Mouse (Mus musculus): ENCODE results near the gene 4930523C07Rik.

The 4930523C07Rik gene

GRCm38 (mm10) chr1:160084239-160084638 is 40.1 kb downstream of the 4930523C07Rik start:
- no peak for DNase-seq (ENCODE audit: low read depth in 2 of 2, low spot score in 2 of 2)

GRCm38 (mm10) chr1:160086651-160087050 is 42.5 kb downstream of the 4930523C07Rik start:
- no peak for DNase-seq (ENCODE audit: low read depth in 2 of 2, low spot score in 2 of 2)

- DNase-seq (ENCODE audit: low read depth in 2 of 2, low spot score in 2 of 2) = no peak
Observed at GRCm38 (mm10) chr1:160099659-160100302, 55.6 kb downstream of the 4930523C07Rik start.

GRCm38 (mm10) chr1:160100996-160101395 is 56.8 kb downstream of the 4930523C07Rik start:
- no peak for DNase-seq (ENCODE audit: low read depth in 2 of 2, low spot score in 2 of 2)

- no peak for DNase-seq (ENCODE audit: low read depth in 2 of 2, low spot score in 2 of 2)
Observed at GRCm38 (mm10) chr1:160105426-160105825, 61.2 kb downstream of the 4930523C07Rik start.

- DNase-seq (ENCODE audit: low read depth in 2 of 2, low spot score in 2 of 2) = no peak
Observed at GRCm38 (mm10) chr1:160108604-160109003, 64.4 kb downstream of the 4930523C07Rik start.

- DNase-seq (ENCODE audit: low read depth in 2 of 2, low spot score in 2 of 2) = no peak
Observed at GRCm38 (mm10) chr1:160123957-160124356, 79.8 kb downstream of the 4930523C07Rik start.

Measured in CD8-positive naive resting alpha-beta T cell, adult 2 months (primary cell).